Mouse (Mus musculus): Measurements from ENCODE around the gene Cdc25a.
A peak's percentile ranks its signal among the peaks of the same experiment; 100 is the strongest.

DNA sequence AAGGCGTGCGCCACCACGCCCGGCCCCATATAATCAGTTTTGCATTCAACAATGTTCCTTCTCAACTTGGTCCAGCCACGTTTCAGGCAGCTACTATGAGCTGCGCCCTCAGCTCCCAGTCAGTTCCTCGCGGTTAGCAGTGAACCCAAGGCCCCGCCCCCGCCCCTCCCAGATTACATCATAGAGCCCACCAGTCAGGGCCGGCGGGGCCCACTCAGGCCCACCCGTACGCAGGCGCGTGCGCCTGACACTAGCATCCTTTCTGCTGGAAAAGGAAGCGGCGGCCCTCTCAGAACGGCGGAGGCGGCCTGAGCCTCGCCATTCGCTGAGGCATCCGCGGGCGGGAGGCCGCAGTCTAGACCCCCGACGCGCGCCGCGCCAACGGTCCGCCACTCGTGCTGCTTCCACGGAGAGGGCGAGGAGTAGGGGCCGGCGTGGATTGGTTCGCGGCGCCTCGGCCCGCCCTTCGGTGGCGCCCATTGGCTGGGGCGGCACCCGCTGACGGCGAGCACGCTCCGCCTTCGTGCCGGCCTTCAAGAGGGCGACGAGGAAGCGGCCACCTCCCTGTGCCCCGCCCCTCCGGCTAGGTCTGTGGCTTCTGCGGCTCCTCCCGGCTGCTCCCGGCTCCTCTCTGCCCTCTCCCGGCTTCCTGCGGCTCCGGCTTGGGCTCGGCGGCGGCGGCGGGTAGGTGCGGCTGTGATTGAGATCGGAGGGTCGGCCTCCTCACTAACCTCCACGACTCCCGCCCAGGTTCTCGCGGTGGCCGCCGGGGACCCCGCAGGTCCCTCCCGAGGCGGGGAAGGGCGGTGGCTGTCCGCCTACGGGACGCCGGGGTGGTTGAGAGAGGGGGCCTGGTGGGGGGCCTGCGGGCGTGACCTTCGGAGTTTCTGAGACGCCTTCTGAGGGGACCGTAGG is 56.1 kb downstream of the Cdc25a start, which contains the start of gene Map4:
- TF ChIP-seq POLR2A (IDR thresholded peaks at IDR 0.05; ENCODE audit: low read depth, low read length): peak; percentile 91
- TF ChIP-seq CTCF (IDR thresholded peaks at IDR 0.05; ENCODE audit: borderline replicate concordance, insufficient read depth, low read length): no peak

Measured in embryonic fibroblast, embryonic 13.5 days (primary cell).